Mouse (Mus musculus) midbrain, embryonic 11.5 days (tissue): ENCODE results near the gene Prtn3. TPM values are rescaled to one million over a fixed set of nuclear protein-coding genes. Genes with fewer than 3 reads are reported as not detected.
A peak's percentile ranks its signal among the peaks of the same experiment; 100 is the strongest.

Experiments
- ATAC-seq: fragments of 200-750 bp; cut with Nextera tagmentation; 2 replicates; pipeline ENCODE4 v1.8.0; 2017; ENCODE audit warnings: moderate TSS enrichment, moderate library complexity; ENCODE audit not compliant: low FRiP score
- DNase-seq: peaks from one replicate; pipeline ENCODE4 v3.0.0; 2015; ENCODE audit warnings: low spot score; ENCODE audit errors: missing footprints
- H3K27ac ChIP-seq: fragments of 300-500 bp; sonication (generic); 2 replicates; pipeline ENCODE4 v1.5.1; 2014; ENCODE audit warnings: low read depth, low read length
- H3K27me3 ChIP-seq: fragments of 300-500 bp; sonication (generic); 2 replicates; pipeline ENCODE4 v1.6.1; 2014; ENCODE audit warnings: mild to moderate bottlenecking, low read length, moderate library complexity, mixed read lengths; ENCODE audit not compliant: control insufficient read depth, insufficient read depth
- H3K36me3 ChIP-seq: fragments of 300-500 bp; sonication (generic); 2 replicates; pipeline ENCODE4 v1.6.1; 2014; ENCODE audit warnings: mild to moderate bottlenecking, low read length, moderate library complexity, mixed read lengths; ENCODE audit not compliant: control insufficient read depth, insufficient read depth
- H3K4me1 ChIP-seq: fragments of 300-500 bp; sonication (generic); 2 replicates; pipeline ENCODE4 v1.6.1; 2014; ENCODE audit warnings: low read length; ENCODE audit not compliant: control insufficient read depth, insufficient read depth
- H3K4me2 ChIP-seq: fragments of 300-500 bp; sonication (generic); 2 replicates; pipeline ENCODE4 v1.6.1; 2014; ENCODE audit warnings: mild to moderate bottlenecking, moderate library complexity
- H3K4me3 ChIP-seq: fragments of 300-500 bp; sonication (generic); 2 replicates; pipeline ENCODE4 v1.5.1; 2014; ENCODE audit warnings: low read depth, low read length
- H3K9ac ChIP-seq: fragments of 300-500 bp; sonication (generic); 2 replicates; pipeline ENCODE4 v1.6.1; 2014; ENCODE audit warnings: low read length
- H3K9me3 ChIP-seq: fragments of 300-500 bp; sonication (generic); 2 replicates; pipeline ENCODE4 v1.6.1; 2016; ENCODE audit warnings: low read length; ENCODE audit not compliant: control insufficient read depth
- WGBS: fragments of 180-500 bp; shearing (Covaris S2); extraction: QIAGEN DNeasy Blood & Tissue Kit; methylation state at CpG from one replicate; pipeline ENCODE4 v1.1.7; 2014; 5-methylcytosine and 5-hydroxymethylcytosine counted together
- polyA plus RNA-seq: library from polyadenylated mRNA; unstranded; fragments of >200 nt; fragmentation: Nextera tagmentation; extraction: Ambion mirVana; gene quantifications from 2 replicates; pipeline ENCODE4 v1.2.1, GENCODE M21; 2014

The Prtn3 gene
- polyA plus RNA-seq, 1 experiment from 2014 or later, result 11.9 TPM

GRCm38 (mm10) chr10:79858416-79859074, 15.7 kb upstream of the Prtn3 start:
- no peak for DNase-seq
- Histone ChIP-seq H3K9me3 (no peaks in the 10 kb centered on the region), H3K4me3 (no peak overlapping the region), H3K4me2 (no peak overlapping the region), H3K36me3 (peaks cover 46% of the 10 kb centered on the region), H3K4me1 (peaks cover 25% of the 10 kb centered on the region), H3K27ac (no peak overlapping the region), H3K27me3 (no peaks in the 10 kb centered on the region), H3K9ac (no peak overlapping the region)
- WGBS, result 75% methylated on average over 17 of the region's 17 CpGs
- ATAC-seq, result no peak

GRCm38 (mm10) chr10:79859116-79859515, 15.2 kb upstream of the Prtn3 start:
- Histone ChIP-seq H3K4me1 (peaks cover 25% of the 10 kb centered on the region), H3K4me3 (no peak overlapping the region), H3K4me2 (no peak overlapping the region), H3K9ac (no peak overlapping the region), H3K36me3 (peaks cover 46% of the 10 kb centered on the region), H3K27me3 (no peaks in the 10 kb centered on the region), H3K9me3 (no peaks in the 10 kb centered on the region), H3K27ac (no peak overlapping the region)
- WGBS, result 92% methylated on average over 11 of the region's 11 CpGs
- DNase-seq (no peak), ATAC-seq (no peak)

- ATAC-seq, result no peak
- no peaks in the 10 kb centered on the region for H3K27me3 ChIP-seq
- H3K9ac ChIP-seq, result no peak overlapping the region
- no peak overlapping the region for H3K4me3 ChIP-seq
- H3K4me2 ChIP-seq, result no peak overlapping the region
- no peak for DNase-seq
- peaks cover 48% of the 10 kb centered on the region for H3K36me3 ChIP-seq
- peaks cover 25% of the 10 kb centered on the region for H3K4me1 ChIP-seq
- H3K9me3 ChIP-seq, result no peaks in the 10 kb centered on the region
- 93% methylated on average over 26 of the region's 26 CpGs for WGBS
- H3K27ac ChIP-seq, result no peak overlapping the region
These were observed 14.0 kb upstream of the Prtn3 start for GRCm38 (mm10) chr10:79860079-79860911.

- H3K36me3 ChIP-seq, result peaks cover 55% of the 10 kb centered on the region
- H3K4me2 ChIP-seq, result no peak overlapping the region
- peaks cover 20% of the 10 kb centered on the region for H3K4me1 ChIP-seq
- no peaks in the 10 kb centered on the region for H3K9me3 ChIP-seq
- WGBS, result 85% methylated on average over 25 of the region's 25 CpGs
- no peak overlapping the region for H3K9ac ChIP-seq
- DNase-seq, result no peak
- ATAC-seq, result no peak
- H3K4me3 ChIP-seq, result no peak overlapping the region
- no peak overlapping the region for H3K27ac ChIP-seq
- H3K27me3 ChIP-seq, result no peaks in the 10 kb centered on the region
These were observed 12.8 kb upstream of the Prtn3 start for GRCm38 (mm10) chr10:79861230-79862048.

- Histone ChIP-seq H3K9ac (no peak overlapping the region), H3K36me3 (peaks cover 57% of the 10 kb centered on the region), H3K27me3 (no peaks in the 10 kb centered on the region), H3K4me2 (no peak overlapping the region), H3K9me3 (no peaks in the 10 kb centered on the region), H3K4me3 (no peak overlapping the region), H3K4me1 (peaks cover 12% of the 10 kb centered on the region), H3K27ac (no peak overlapping the region)
- no peak for DNase-seq
- WGBS, result 89% methylated on average over 23 of the region's 23 CpGs
- ATAC-seq, result no peak
These were observed 12.1 kb upstream of the Prtn3 start for GRCm38 (mm10) chr10:79862049-79862788.

GRCm38 (mm10) chr10:79862925-79863324, 11.4 kb upstream of the Prtn3 start:
- Histone ChIP-seq H3K36me3 (peaks cover 53% of the 10 kb centered on the region), H3K27ac (no peak overlapping the region)
- 83% methylated on average over 10 of the region's 10 CpGs for WGBS

GRCm38 (mm10) chr10:79864351-79865188, 9.7 kb upstream of the Prtn3 start:
- Histone ChIP-seq H3K9ac (no peak overlapping the region), H3K4me1 (peaks cover 3% of the 10 kb centered on the region; the same call in 1 of the 2 replicates), H3K4me2 (no peak overlapping the region), H3K27ac (no peak overlapping the region), H3K4me3 (no peak overlapping the region), H3K36me3 (peaks cover 55% of the 10 kb centered on the region), H3K27me3 (no peaks in the 10 kb centered on the region), H3K9me3 (no peaks in the 10 kb centered on the region)
- ATAC-seq (peak; percentile 28), DNase-seq (peak; percentile 89)
- 63% methylated on average over 10 of the region's 10 CpGs for WGBS

More at GRCm38 (mm10) chr10:79862925-79863324, 11.4 kb upstream of the Prtn3 start:
- Histone ChIP-seq H3K4me3 (no peak overlapping the region), H3K9me3 (no peaks in the 10 kb centered on the region), H3K9ac (no peak overlapping the region), H3K4me1 (peaks cover 5% of the 10 kb centered on the region), H3K27me3 (no peaks in the 10 kb centered on the region), H3K4me2 (no peak overlapping the region)
- no peak for DNase-seq
- ATAC-seq, result no peak

- no peak overlapping the region for H3K27ac ChIP-seq
- H3K4me1 ChIP-seq, result peaks cover 3% of the 10 kb centered on the region; the same call in 1 of the 2 replicates
- H3K9me3 ChIP-seq, result no peaks in the 10 kb centered on the region
- H3K27me3 ChIP-seq, result no peaks in the 10 kb centered on the region
- ATAC-seq (peak; percentile 38), DNase-seq (peak; percentile 89)
- peaks cover 49% of the 10 kb centered on the region for H3K36me3 ChIP-seq
- H3K4me2 ChIP-seq, result no peak overlapping the region
- WGBS, result 65% methylated on average over 12 of the region's 12 CpGs
- no peak overlapping the region for H3K9ac ChIP-seq
- no peak overlapping the region for H3K4me3 ChIP-seq
These were observed 9.1 kb upstream of the Prtn3 start for GRCm38 (mm10) chr10:79865189-79865601.
